Mouse (Mus musculus): Measurements from ENCODE around the gene Gin1. TPM values are rescaled to one million over a fixed set of nuclear protein-coding genes. Genes with fewer than 3 reads are reported as not detected.

Gin1 gene
- polyA plus RNA-seq, 1 experiment, result 3.2 TPM

DNA sequence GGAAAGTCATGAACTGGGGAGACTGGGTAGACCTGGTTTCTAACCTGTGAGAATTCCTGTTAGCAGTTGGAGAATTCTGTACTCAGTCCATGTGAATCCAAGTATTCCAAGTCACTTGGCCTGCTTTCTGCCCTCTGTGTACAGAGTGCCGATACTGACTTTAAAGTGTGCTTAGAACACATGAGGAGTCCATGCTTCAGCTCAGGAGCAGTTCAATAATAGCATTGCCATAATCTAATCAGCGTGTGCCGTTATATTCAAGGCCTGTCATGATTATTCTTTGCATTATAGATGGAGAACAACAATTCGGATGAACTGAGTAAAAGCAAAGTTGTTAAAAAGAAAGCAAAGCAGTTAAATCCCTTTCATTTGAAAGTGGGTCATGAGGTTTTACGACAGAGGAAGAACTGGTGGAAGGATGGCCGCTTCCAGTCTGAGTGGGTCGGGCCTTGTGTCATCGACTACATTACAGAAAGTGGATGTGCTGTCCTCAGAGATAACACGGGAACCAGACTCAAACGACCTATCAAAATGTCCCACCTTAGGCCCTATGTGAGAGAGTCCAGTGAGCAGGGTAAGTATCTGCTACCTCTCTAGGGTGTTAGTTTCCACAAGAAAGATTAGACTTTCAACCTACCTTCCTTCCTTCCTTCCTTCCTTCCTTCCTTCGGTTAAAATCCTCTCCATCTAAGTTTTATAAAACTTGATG, 15.9 kb downstream of the Gin1 start:
- Histone ChIP-seq H3K79me3 (ENCODE audit: low read depth) (no peaks in the 10 kb centered on the region), H3K27me3 (ENCODE audit: control insufficient read depth, insufficient read depth, insufficient read length) (no peaks in the 10 kb centered on the region), H3K4me3 (ENCODE audit: insufficient read depth, poor library complexity, severe bottlenecking) (no peak overlapping the region), H3K79me2 (ENCODE audit: control insufficient read depth, insufficient read depth) (no peaks in the 10 kb centered on the region), H3K36me3 (ENCODE audit: control insufficient read depth, insufficient read depth) (no peaks in the 10 kb centered on the region), H3ac (ENCODE audit: control insufficient read depth, insufficient read length, low read depth) (no peak overlapping the region)
- no peak for TF ChIP-seq FOSL1 (IDR thresholded peaks at IDR 0.05; ENCODE audit: insufficient read depth, low read length, poor library complexity, severe bottlenecking)
- TF ChIP-seq MYOG (IDR thresholded peaks at IDR 0.05; ENCODE audit: control insufficient read depth, extremely low read depth, insufficient read length), result no peak
- TF ChIP-seq CTCF (IDR thresholded peaks at IDR 0.05; ENCODE audit: control insufficient read depth, insufficient read depth, insufficient read length), result no peak
- no peak for TF ChIP-seq MAX (IDR thresholded peaks at IDR 0.05)
- TF ChIP-seq CEBPB (IDR thresholded peaks at IDR 0.05; ENCODE audit: low read depth), result no peak
- no peak for TF ChIP-seq USF1 (IDR thresholded peaks at IDR 0.05; ENCODE audit: low read depth)
- no peak for TF ChIP-seq MYOD1 (IDR thresholded peaks at IDR 0.05; ENCODE audit: control insufficient read depth, insufficient read length, low read depth)

DNA sequence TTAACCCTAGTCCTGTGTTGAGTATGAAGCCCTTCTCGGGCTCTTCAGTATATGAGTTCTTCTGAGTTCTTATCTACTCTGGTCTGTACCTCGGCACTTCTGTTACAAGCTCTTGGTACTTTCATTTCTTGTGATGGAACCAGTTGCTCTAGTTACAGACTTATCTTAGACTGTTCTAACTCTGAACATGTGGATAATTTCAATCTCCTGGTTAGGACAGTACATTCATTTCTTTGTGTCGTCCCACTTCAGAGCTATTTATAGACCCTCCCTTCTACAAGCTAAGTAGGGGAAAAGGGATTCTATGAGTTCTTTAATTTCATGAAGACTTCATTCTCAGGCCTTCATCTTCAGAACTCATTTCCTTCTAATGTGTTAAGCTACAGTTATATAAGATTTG, 17.7 kb downstream of the Gin1 start:
- TF ChIP-seq FOSL1 (IDR thresholded peaks at IDR 0.05; ENCODE audit: insufficient read depth, low read length, poor library complexity, severe bottlenecking) (no peak), CEBPB (IDR thresholded peaks at IDR 0.05; ENCODE audit: low read depth) (no peak), MYOG (IDR thresholded peaks at IDR 0.05; ENCODE audit: control insufficient read depth, extremely low read depth, insufficient read length) (no peak), MAX (IDR thresholded peaks at IDR 0.05) (no peak), USF1 (IDR thresholded peaks at IDR 0.05; ENCODE audit: low read depth) (no peak), MYOD1 (IDR thresholded peaks at IDR 0.05; ENCODE audit: control insufficient read depth, insufficient read length, low read depth) (no peak), CTCF (IDR thresholded peaks at IDR 0.05; ENCODE audit: control insufficient read depth, insufficient read depth, insufficient read length) (no peak)
- Histone ChIP-seq H3K79me2 (ENCODE audit: control insufficient read depth, insufficient read depth) (no peaks in the 10 kb centered on the region), H3K79me3 (ENCODE audit: low read depth) (no peaks in the 10 kb centered on the region), H3K36me3 (ENCODE audit: control insufficient read depth, insufficient read depth) (no peaks in the 10 kb centered on the region), H3ac (ENCODE audit: control insufficient read depth, insufficient read length, low read depth) (no peak overlapping the region), H3K4me3 (ENCODE audit: insufficient read depth, poor library complexity, severe bottlenecking) (no peak overlapping the region), H3K27me3 (ENCODE audit: control insufficient read depth, insufficient read depth, insufficient read length) (no peaks in the 10 kb centered on the region)

DNA sequence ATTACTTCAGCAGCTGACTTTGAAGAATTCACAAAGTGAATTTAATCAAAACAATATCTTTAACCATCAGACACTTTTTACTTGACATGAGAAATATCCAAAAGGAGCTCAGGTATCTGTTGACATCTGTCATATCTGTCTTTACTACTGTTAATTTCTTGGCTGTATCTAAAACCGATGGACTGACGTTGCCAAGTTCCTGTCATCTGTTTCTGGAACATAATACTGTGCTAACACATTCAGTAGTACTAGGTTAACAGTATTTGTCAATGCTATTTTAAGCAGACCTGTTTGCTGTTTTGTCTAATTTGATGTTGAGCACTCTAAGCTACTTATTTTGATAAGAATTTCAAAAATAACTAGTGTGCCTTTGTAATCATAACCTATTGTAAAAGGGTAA, 18.5 kb downstream of the Gin1 start:
- Histone ChIP-seq H3ac (ENCODE audit: control insufficient read depth, insufficient read length, low read depth) (no peak overlapping the region), H3K79me3 (ENCODE audit: low read depth) (no peaks in the 10 kb centered on the region), H3K27me3 (ENCODE audit: control insufficient read depth, insufficient read depth, insufficient read length) (no peaks in the 10 kb centered on the region), H3K36me3 (ENCODE audit: control insufficient read depth, insufficient read depth) (no peaks in the 10 kb centered on the region), H3K79me2 (ENCODE audit: control insufficient read depth, insufficient read depth) (no peaks in the 10 kb centered on the region), H3K4me3 (ENCODE audit: insufficient read depth, poor library complexity, severe bottlenecking) (no peak overlapping the region)
- TF ChIP-seq USF1 (IDR thresholded peaks at IDR 0.05; ENCODE audit: low read depth) (no peak), FOSL1 (IDR thresholded peaks at IDR 0.05; ENCODE audit: insufficient read depth, low read length, poor library complexity, severe bottlenecking) (no peak), CTCF (IDR thresholded peaks at IDR 0.05; ENCODE audit: control insufficient read depth, insufficient read depth, insufficient read length) (no peak), MAX (IDR thresholded peaks at IDR 0.05) (no peak), CEBPB (IDR thresholded peaks at IDR 0.05; ENCODE audit: low read depth) (no peak), MYOD1 (IDR thresholded peaks at IDR 0.05; ENCODE audit: control insufficient read depth, insufficient read length, low read depth) (no peak), MYOG (IDR thresholded peaks at IDR 0.05; ENCODE audit: control insufficient read depth, extremely low read depth, insufficient read length) (no peak)

DNA sequence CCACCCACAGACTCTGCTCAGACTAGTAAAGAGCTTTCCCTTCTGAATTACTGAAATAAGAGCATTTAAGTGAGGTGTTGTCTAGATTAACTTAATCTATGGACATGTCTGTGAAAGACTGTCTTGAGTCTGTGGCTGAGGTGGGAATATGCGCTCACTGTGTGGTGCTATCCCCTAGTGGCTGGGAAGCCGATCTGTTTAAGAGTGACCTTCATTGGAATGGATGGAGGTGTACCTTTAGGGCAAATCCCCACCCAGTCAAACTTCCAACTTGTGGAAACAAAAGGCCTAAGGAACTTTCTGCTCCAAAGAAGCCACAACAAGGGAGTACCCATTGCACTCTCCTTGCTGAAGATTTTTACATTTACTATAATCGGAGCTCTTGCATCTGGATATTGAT, 24.1 kb downstream of the Gin1 start:
- no peak for TF ChIP-seq CTCF (IDR thresholded peaks at IDR 0.05; ENCODE audit: control insufficient read depth, insufficient read depth, insufficient read length)
- TF ChIP-seq MYOD1 (IDR thresholded peaks at IDR 0.05; ENCODE audit: control insufficient read depth, insufficient read length, low read depth), result no peak
- TF ChIP-seq CEBPB (IDR thresholded peaks at IDR 0.05; ENCODE audit: low read depth), result no peak
- no peak for TF ChIP-seq MAX (IDR thresholded peaks at IDR 0.05)
- TF ChIP-seq USF1 (IDR thresholded peaks at IDR 0.05; ENCODE audit: low read depth), result no peak
- no peak for TF ChIP-seq MYOG (IDR thresholded peaks at IDR 0.05; ENCODE audit: control insufficient read depth, extremely low read depth, insufficient read length)
- no peak for TF ChIP-seq FOSL1 (IDR thresholded peaks at IDR 0.05; ENCODE audit: insufficient read depth, low read length, poor library complexity, severe bottlenecking)

DNA sequence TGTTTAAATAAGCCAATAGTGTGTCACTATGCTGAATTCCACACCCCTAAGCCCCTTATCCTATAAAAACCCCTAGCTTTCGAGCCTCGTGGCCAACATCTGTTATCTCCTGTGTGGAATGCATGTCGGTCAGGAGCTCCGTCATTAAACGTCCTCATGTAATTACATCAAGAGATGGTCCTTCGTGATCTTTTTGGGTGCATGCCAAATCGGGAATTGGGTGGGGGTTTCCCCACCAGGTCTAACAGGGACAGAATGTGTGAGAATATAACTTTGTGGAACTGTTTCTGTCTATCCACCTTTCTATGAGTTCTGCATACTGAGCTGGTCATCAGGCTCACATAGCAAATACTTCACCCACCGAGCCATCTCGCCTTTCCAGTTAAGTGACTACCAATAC, 26.0 kb downstream of the Gin1 start:
- no peaks in the 10 kb centered on the region for H3K36me3 ChIP-seq (ENCODE audit: control insufficient read depth, insufficient read depth)
- H3ac ChIP-seq (ENCODE audit: control insufficient read depth, insufficient read length, low read depth), result no peak overlapping the region
- H3K79me2 ChIP-seq (ENCODE audit: control insufficient read depth, insufficient read depth), result no peaks in the 10 kb centered on the region
- no peak overlapping the region for H3K4me3 ChIP-seq (ENCODE audit: insufficient read depth, poor library complexity, severe bottlenecking)
- no peak for TF ChIP-seq CTCF (IDR thresholded peaks at IDR 0.05; ENCODE audit: control insufficient read depth, insufficient read depth, insufficient read length)
- no peaks in the 10 kb centered on the region for H3K27me3 ChIP-seq (ENCODE audit: control insufficient read depth, insufficient read depth, insufficient read length)
- H3K79me3 ChIP-seq (ENCODE audit: low read depth), result no peaks in the 10 kb centered on the region

More for the DNA sequence above, 24.1 kb downstream of the Gin1 start:
- Histone ChIP-seq H3ac (ENCODE audit: control insufficient read depth, insufficient read length, low read depth) (no peak overlapping the region), H3K79me3 (ENCODE audit: low read depth) (no peaks in the 10 kb centered on the region), H3K27me3 (ENCODE audit: control insufficient read depth, insufficient read depth, insufficient read length) (no peaks in the 10 kb centered on the region), H3K4me3 (ENCODE audit: insufficient read depth, poor library complexity, severe bottlenecking) (no peak overlapping the region), H3K36me3 (ENCODE audit: control insufficient read depth, insufficient read depth) (no peaks in the 10 kb centered on the region), H3K79me2 (ENCODE audit: control insufficient read depth, insufficient read depth) (no peaks in the 10 kb centered on the region)
